Mouse (Mus musculus) left cerebral cortex, postnatal 10 days (tissue): ENCODE results near the gene Borcs5. TPM values are rescaled to one million over a fixed set of nuclear protein-coding genes. Genes with fewer than 3 reads are reported as not detected.

ENCODE experiments used
- DNase-seq, 2 experiments: peaks; one replicate each; pipeline ENCODE4 v3.0.0; 2021 to 2022; ENCODE audit warnings: low spot score in 2 of 2, mixed read lengths in 1 of 2; ENCODE audit errors: extremely low spot score in 1 of 2
- intact Hi-C: fragments of 180-260 bp; cut with DNase I; formaldehyde crosslinking; loops from one replicate; pipeline ENCODE4 v1.15.1; 2025
- total RNA-seq, 2 experiments: library from RNA; stranded (reverse); gene quantifications; 2 replicates each; pipeline ENCODE4 v1.2.3; 2021

Gene Borcs5
- 10 to 100 TPM; 26.3 to 26.5 TPM for total RNA-seq

- no peak for DNase-seq
- intact Hi-C loops: no loop called here
Measured at GRCm38 (mm10) chr6:134639210-134639609, at the start of gene Borcs5. Gene Borcs5 (plus strand): TSS chr6:134639510.

GRCm38 (mm10) chr6:134591614-134592013, 47.7 kb upstream of the Borcs5 start:
- intact Hi-C loops: no loop called here

GRCm38 (mm10) chr6:134594569-134595442, 44.5 kb upstream of the Borcs5 start:
- peak in 1 of 2 experiments; percentile 64 for DNase-seq

More at GRCm38 (mm10) chr6:134591614-134592013, 47.7 kb upstream of the Borcs5 start:
- DNase-seq: no peak

GRCm38 (mm10) chr6:134597651-134598229, 41.6 kb upstream of the Borcs5 start:
- intact Hi-C loops: no loop called here

More at GRCm38 (mm10) chr6:134594569-134595442, 44.5 kb upstream of the Borcs5 start:
- intact Hi-C loops: no loop called here

GRCm38 (mm10) chr6:134599239-134599638, 40.1 kb upstream of the Borcs5 start:
- DNase-seq: no peak
- intact Hi-C loops: no loop called here

More at GRCm38 (mm10) chr6:134597651-134598229, 41.6 kb upstream of the Borcs5 start:
- no peak for DNase-seq

- intact Hi-C loops: no loop called here
Measured at GRCm38 (mm10) chr6:134601130-134601529, 38.2 kb upstream of the Borcs5 start.

GRCm38 (mm10) chr6:134601766-134602165, 37.5 kb upstream of the Borcs5 start:
- intact Hi-C loops: no loop called here
- no peak for DNase-seq

More at GRCm38 (mm10) chr6:134601130-134601529, 38.2 kb upstream of the Borcs5 start:
- no peak for DNase-seq

GRCm38 (mm10) chr6:134602371-134603003, 36.8 kb upstream of the Borcs5 start:
- DNase-seq: no peak
- intact Hi-C loops: no loop called here

GRCm38 (mm10) chr6:134605196-134605595, 34.1 kb upstream of the Borcs5 start:
- intact Hi-C loops: no loop called here
- no peak for DNase-seq

GRCm38 (mm10) chr6:134606540-134606939, 32.8 kb upstream of the Borcs5 start:
- DNase-seq: no peak
- intact Hi-C loops: no loop called here

- intact Hi-C loops: no loop called here
- DNase-seq: no peak
Measured at GRCm38 (mm10) chr6:134606949-134607746, 32.2 kb upstream of the Borcs5 start.

- intact Hi-C loops: loop anchor here (10.0 kb wide), 1 partner anchor 646 kb away; no protein-coding TSS in a partner anchor
- no peak for DNase-seq
Measured at GRCm38 (mm10) chr6:134610380-134610779, 28.9 kb upstream of the Borcs5 start.

- no peak for DNase-seq
- intact Hi-C loops: loop anchor here (10.0 kb wide), 1 partner anchor 647 kb away; no protein-coding TSS in a partner anchor
Measured at GRCm38 (mm10) chr6:134611896-134612295, 27.4 kb upstream of the Borcs5 start.

- intact Hi-C loops: loop anchor here (10.0 kb wide), 1 partner anchor 650 kb away; no protein-coding TSS in a partner anchor
- no peak for DNase-seq
Measured at GRCm38 (mm10) chr6:134614322-134614721, 25.0 kb upstream of the Borcs5 start.

GRCm38 (mm10) chr6:134614723-134615648, 24.3 kb upstream of the Borcs5 start:
- peak; percentile 84 to 88 for DNase-seq
- intact Hi-C loops: loop anchor here (1.0 to 10.0 kb wide), 2 partner anchors 190 to 650 kb away; no protein-coding TSS in a partner anchor

- intact Hi-C loops: loop anchor here (10.0 kb wide), 1 partner anchor 653 kb away; no protein-coding TSS in a partner anchor
- DNase-seq: no peak
Measured at GRCm38 (mm10) chr6:134617589-134617988, 21.7 kb upstream of the Borcs5 start.

GRCm38 (mm10) chr6:134620129-134620528, 19.2 kb upstream of the Borcs5 start:
- DNase-seq: no peak
- intact Hi-C loops: no loop called here
